Mouse (Mus musculus): ENCODE data around the gene Aqp7.

Gene Aqp7

DNA sequence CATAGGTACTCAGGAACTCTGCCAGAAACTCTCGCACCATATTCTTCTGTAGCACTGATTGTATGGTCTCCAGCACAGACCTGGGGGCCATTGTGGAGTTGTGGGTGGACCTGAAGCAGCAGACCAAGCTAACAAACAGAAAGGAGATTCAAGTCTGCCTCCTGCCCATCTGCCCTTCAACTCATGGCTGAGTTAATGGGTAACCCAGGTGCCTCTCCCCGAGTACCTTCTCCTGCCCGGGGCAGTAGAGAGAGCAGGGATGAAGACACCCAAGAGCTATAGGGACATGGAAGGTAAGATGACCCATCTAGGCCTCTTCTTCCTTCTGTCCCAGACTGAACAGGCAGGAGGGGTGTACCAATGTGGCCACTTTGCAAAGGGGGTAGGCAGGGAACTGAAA is 2.7 kb downstream of the Aqp7 start:
- ChIA-PET POLR2A (interaction anchor here in 3 of 4 experiments (0.6 to 2.0 kb wide), 8 partner anchors 9 to 220 kb away, joined by 3 to 5 read pairs (median 4); no protein-coding TSS in a partner anchor), CTCF (interaction anchor here in 2 of 4 experiments (0.6 to 0.9 kb wide), 2 partner anchors 265 to 288 kb away, joined by 4 to 5 read pairs; no protein-coding TSS in a partner anchor)

DNA sequence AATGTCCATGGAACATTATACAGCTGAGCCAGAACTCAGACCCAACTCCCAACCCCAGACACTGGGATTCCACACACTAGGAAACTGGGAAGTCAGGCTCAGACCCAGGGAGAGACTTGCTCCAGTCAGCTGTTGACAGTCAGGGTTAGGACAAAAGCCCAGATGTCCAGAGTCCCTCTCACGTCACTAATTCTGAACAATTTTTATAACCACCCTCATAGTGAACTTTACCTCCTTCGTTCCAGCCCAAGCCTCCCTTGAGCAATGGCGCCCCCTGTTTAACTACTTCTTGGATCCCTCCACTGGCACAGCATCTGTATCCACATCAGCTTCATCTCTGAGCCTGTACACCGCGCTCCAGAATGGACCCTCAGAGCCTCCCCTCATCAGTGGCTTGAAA is 4.0 kb downstream of the Aqp7 start:
- POLR2A ChIA-PET, result interaction anchor here in 2 of 4 experiments (0.6 to 1.9 kb wide), 10 partner anchors 8 to 240 kb away, joined by 3 to 4 read pairs (median 3); no protein-coding TSS in a partner anchor
- CTCF ChIA-PET, result interaction anchor here (0.5 to 1.3 kb wide), 10 partner anchors 11 to 408 kb away, joined by 3 to 8 read pairs (median 4); no protein-coding TSS in a partner anchor

DNA sequence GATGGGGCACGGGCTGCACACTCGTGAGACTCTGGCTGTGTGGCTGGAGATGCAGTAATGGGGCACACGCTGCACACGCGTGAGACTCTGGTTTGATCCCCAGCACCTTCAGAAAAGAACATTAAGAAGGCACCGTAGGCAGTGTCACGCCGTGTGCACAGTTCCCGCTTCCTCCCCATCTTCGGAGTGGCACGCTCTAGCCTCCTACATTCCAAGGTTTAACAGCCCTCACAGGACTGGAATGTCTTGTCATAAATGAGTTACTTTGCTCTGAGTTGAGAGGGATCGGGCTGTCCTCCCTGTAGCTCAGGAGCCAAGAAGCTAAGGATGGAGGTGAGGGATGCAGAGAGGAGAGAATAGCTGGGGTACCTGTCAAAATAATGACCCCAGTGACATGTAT is 5.1 kb downstream of the Aqp7 start:
- ChIA-PET CTCF (interaction anchor here in 1 of 4 experiments (0.9 kb wide), 1 partner anchor 21 kb away, joined by 3 read pairs; no protein-coding TSS in a partner anchor), POLR2A (interaction anchor here in 2 of 4 experiments (1.0 to 1.3 kb wide), 4 partner anchors 9 to 241 kb away, joined by 3 read pairs; no protein-coding TSS in a partner anchor)

DNA sequence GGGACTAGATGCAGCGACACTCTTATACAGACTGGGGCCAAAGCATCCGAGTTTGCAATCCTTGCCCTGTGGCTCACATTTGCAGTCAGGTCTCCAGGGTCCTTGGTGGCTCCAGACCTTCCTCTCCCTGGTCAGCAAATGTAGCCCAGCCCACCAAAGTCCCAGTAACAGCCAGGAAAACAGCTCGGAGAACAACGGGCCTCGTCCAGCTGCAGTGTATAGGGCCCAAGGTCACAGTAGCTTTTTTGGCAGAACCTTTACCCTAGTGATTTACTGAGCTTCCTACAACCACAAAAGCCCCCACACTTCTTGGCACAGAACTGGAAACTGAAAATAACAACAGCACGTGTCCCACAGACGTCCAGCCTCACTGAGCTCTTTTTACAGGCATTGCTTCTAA is 7.0 kb downstream of the Aqp7 start:
- ChIA-PET POLR2A (interaction anchor here in 2 of 4 experiments (0.6 to 2.1 kb wide), 6 partner anchors 10 to 76 kb away, joined by 3 to 8 read pairs (median 4); no protein-coding TSS in a partner anchor), CTCF (interaction anchor here in 2 of 4 experiments (0.8 to 1.4 kb wide), 3 partner anchors 10 to 13 kb away, joined by 3 to 6 read pairs (median 6); no protein-coding TSS in a partner anchor)

DNA sequence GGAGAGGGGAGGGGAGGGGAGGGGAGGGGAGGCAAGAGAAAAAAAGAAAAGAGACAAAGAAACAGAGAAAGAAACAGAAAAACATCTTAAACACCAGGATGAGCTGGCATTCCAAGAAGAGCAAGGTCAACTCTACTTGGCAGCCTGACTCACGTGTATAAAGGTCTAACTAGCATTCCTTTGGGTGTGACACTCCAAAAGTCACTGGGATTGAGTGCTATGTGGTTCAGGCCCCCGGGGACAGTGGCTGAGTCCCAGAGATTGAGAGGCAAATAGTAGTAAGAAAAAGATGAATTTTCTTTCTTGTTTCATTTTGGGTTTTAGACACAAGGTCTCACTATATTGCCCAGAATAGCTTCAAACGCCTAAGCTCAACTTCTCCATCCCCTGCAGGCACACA is 10.0 kb downstream of the Aqp7 start:
- CTCF ChIA-PET, result interaction anchor here in 2 of 4 experiments (0.7 to 1.2 kb wide), 2 partner anchors 13 kb away, joined by 3 read pairs; no protein-coding TSS in a partner anchor
- POLR2A ChIA-PET, result interaction anchor here in 2 of 4 experiments (0.7 to 1.3 kb wide), 6 partner anchors 12 to 197 kb away, joined by 3 to 5 read pairs (median 3); partner anchors contain the start of gene Aqp3 (in 1 of the 2)

DNA sequence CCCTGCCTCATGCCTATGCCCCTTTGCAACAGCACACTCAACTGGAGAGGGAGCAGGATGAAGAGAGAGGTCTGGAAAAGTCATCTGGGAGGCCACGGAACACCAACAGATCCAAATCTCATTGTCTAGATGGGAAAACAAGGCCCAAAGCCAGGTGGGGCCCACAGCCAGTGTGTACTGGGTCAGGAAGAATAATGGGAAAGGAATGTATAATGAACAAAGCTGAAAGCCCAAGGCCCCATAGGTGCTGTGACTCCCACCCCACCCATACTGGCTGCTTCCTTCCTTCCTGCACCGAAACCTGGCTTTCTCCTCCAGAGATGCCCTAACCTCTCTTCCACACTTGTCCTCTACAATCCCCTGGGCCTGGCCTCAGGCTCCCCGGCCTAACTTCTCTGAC is 16.7 kb downstream of the Aqp7 start:
- CTCF ChIA-PET, result interaction anchor here in 1 of 4 experiments (0.7 kb wide), 1 partner anchor 10 kb away, joined by 3 read pairs; no protein-coding TSS in a partner anchor
- POLR2A ChIA-PET, result interaction anchor here in 3 of 4 experiments (0.5 to 2.1 kb wide), 9 partner anchors 10 to 242 kb away, joined by 3 to 8 read pairs (median 4); partner anchors contain the start of genes Aqp3 (in 1 of the 3) and Nol6 (in 1 of the 3)

DNA sequence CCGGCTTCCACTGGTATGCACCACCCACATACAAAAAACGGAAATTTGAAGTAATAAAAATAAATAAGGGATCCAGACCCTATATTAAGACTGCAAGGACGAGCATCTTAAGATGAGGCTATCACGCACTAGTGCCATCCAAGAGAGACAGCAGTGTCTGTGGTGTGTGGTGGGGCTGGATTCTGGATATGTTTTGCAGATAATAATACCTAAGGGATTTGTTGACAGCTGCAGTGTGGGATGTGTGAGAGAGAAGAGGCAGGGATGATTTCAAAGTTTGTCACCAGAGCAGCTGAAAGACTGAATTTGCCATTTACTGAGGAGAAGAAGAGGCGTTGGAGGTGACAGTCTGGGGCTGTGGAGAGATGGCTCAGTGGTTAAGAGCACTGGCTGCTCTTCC is 18.6 kb downstream of the Aqp7 start:
- POLR2A ChIA-PET, result interaction anchor here in 2 of 4 experiments (1.2 to 1.4 kb wide), 3 partner anchors 22 to 58 kb away, joined by 3 read pairs; no protein-coding TSS in a partner anchor
- CTCF ChIA-PET, result interaction anchor here in 1 of 4 experiments (1.8 kb wide), 1 partner anchor 27 kb away, joined by 5 read pairs; no protein-coding TSS in a partner anchor

DNA sequence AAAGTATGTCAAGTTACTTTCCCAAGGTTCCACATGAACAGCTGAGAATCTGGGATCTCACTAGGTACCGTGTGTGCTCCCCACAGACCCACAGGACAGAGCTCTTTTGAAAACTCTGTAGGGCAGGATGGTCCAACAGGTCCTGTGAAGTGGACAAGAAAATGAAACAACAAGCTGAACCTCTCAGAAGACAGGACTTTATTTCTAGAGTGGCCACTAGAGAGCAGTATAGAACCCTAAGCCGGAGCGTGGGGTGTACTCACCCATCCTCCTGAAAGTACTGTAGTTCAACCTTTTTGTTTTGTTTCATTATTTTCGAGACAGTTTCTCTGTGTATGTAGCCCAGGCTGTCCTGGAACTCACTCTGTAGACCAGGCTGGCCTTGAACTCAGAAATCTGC is 19.7 kb downstream of the Aqp7 start:
- POLR2A ChIA-PET, result interaction anchor here in 3 of 4 experiments (0.5 to 1.7 kb wide), 22 partner anchors 10 to 306 kb away, joined by 3 to 6 read pairs (median 3); partner anchors contain the start of genes Bag1 (in 2 of the 3), Chmp5 (in 2 of the 3), Nol6 (in 2 of the 3) and Dnaja1 (in 1 of the 3)
- CTCF ChIA-PET, result interaction anchor here (0.6 to 3.3 kb wide), 42 partner anchors 8 to 476 kb away, joined by 3 to 27 read pairs (median 4); partner anchors contain the start of genes Aqp7 (in 1 of the 4) and Nol6 (in 1 of the 4)

DNA sequence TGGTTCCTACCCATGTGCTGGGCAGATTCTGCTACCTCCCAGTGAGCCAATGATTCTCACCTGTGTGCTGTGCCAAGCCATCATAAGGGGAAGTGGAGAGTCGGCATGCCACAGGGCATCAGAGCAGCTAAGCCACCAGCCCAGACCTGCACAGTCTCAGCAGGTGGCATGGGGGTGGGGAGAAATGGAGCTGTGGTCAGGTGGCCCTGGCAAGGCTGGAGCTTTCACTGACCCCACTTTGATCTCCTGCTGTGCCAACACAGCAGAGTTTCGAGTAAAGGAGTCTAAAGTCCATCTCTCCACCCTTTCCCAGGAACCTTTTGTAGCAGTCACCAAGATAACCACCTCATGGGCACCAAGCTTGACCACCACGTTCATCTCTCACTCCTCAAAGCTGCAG is 20.1 kb downstream of the Aqp7 start:
- POLR2A ChIA-PET, result interaction anchor here in 3 of 4 experiments (0.5 to 1.7 kb wide), 21 partner anchors 9 to 306 kb away, joined by 3 to 6 read pairs (median 4); partner anchors contain the start of genes Bag1 (in 2 of the 3), Chmp5 (in 2 of the 3), Dnaja1 (in 1 of the 3) and Nol6 (in 1 of the 3)
- CTCF ChIA-PET, result interaction anchor here (0.5 to 3.3 kb wide), 41 partner anchors 8 to 476 kb away, joined by 3 to 27 read pairs (median 4); partner anchors contain the start of genes Aqp7 (in 1 of the 4) and Nol6 (in 1 of the 4)

DNA sequence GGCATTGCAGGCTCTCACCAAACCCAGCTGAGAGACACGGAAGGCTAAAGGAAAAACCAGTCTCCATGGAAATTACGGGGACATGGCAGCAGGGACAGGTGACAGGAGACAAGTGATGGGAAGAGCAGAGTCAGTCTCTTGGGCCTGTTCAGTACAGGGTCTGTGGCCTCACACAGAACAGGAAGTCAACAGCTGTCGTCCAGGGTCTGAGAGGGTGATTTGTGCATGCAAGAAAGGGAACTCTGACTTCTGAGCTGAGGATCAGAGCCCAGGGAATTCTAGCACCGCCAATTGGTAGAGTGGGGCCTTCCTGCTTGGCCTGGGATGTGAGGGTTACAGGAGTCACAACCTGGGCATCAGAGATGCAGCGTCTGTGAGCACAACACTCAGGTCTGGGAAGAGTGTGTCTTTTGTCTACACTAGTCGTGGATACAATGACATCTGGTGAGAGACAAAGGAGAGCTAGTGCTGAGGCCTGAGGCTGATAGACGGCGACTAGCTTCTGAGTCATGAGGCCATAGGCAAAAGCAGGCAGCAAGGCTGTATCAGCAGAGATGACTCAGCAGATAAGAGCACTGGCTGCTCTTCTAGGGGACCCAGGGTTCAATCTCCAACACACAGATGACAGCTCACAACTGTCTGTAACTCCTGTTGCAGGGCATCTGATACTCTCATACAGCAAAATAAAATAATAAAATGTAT is 21.7 kb downstream of the Aqp7 start:
- ChIA-PET CTCF (interaction anchor here in 3 of 4 experiments (0.8 to 3.3 kb wide), 8 partner anchors 10 to 200 kb away, joined by 3 to 27 read pairs (median 3); no protein-coding TSS in a partner anchor), POLR2A (interaction anchor here (0.5 to 1.8 kb wide), 28 partner anchors 10 to 345 kb away, joined by 3 to 6 read pairs (median 3); partner anchors contain the start of genes Bag1 (in 2 of the 4) and Chmp5 (in 2 of the 4))

DNA sequence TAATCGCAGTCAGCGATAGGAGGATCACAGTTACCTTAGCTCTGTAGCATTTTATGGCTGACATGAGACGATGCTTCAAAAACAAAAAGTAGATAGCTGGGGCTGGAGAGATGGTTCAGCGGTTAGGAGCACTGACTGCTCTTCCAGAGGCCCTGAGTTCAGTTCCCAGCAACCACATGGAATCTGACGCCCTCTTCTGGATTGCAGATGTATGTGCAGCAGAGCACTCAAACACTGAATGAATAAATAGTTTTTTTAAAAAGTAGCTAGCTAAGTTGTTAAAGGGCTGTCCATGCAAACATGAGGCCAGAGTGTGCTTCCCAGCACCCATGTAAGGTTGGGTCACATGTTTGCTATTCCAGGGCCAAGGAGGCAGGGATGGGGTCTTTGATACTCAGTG is 26.8 kb downstream of the Aqp7 start:
- POLR2A ChIA-PET, result interaction anchor here in 2 of 4 experiments (0.6 to 2.8 kb wide), 11 partner anchors 9 to 388 kb away, joined by 3 to 12 read pairs (median 4); no protein-coding TSS in a partner anchor
- CTCF ChIA-PET, result interaction anchor here (0.6 to 2.1 kb wide), 16 partner anchors 7 to 251 kb away, joined by 3 to 5 read pairs (median 3); partner anchors contain the start of genes Bag1 (in 1 of the 4) and Chmp5 (in 1 of the 4)

DNA sequence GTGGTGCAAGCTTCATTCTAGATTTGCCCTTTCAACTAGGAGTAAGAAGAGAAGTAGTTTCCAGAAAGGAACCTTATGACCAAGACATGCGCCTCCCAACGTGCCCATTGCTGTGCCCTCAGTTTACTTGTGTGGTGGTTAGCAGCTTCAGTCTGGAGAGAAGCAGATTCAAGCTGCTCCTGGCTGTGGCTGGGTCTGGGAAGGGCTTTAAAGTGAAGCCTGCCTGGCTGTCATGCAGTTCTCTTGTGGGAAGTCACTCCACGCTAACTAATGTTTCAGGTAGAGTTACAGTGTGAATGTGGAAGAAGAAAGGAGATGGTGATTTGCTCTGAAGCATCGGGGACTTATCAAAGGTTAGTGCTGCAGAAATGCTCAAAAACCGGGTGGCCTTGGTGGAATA is 32.1 kb downstream of the Aqp7 start:
- POLR2A ChIA-PET, result interaction anchor here in 2 of 4 experiments (1.0 to 1.7 kb wide), 5 partner anchors 10 to 276 kb away, joined by 3 to 5 read pairs (median 4); no protein-coding TSS in a partner anchor

DNA sequence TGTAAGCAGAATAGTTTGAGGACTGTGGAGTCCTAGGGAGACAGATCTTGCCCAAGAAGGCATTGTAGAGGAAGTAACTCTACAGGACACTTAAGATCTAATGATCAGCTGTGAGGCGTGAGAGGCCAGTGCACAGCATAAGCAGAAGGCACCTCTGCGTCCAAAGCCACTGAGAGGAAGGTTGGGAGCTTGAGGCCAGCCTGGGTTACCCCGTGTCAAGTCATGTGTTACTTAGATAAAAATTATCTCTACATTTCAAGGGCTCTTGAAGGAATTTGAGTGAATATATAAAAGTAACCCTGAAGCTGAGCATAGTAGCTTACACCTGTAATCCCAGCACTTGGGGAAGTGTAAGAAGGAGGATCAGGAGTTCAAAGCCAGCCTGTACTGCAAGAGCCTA is 34.6 kb downstream of the Aqp7 start:
- POLR2A ChIA-PET, result interaction anchor here in 2 of 4 experiments (0.9 to 1.0 kb wide), 2 partner anchors 13 to 98 kb away, joined by 4 to 5 read pairs; no protein-coding TSS in a partner anchor
- CTCF ChIA-PET, result no interaction called here

More for the DNA sequence above, 32.1 kb downstream of the Aqp7 start:
- CTCF ChIA-PET, result interaction anchor here in 3 of 4 experiments (0.6 to 1.2 kb wide), 3 partner anchors 10 to 411 kb away, joined by 3 read pairs; no protein-coding TSS in a partner anchor

DNA sequence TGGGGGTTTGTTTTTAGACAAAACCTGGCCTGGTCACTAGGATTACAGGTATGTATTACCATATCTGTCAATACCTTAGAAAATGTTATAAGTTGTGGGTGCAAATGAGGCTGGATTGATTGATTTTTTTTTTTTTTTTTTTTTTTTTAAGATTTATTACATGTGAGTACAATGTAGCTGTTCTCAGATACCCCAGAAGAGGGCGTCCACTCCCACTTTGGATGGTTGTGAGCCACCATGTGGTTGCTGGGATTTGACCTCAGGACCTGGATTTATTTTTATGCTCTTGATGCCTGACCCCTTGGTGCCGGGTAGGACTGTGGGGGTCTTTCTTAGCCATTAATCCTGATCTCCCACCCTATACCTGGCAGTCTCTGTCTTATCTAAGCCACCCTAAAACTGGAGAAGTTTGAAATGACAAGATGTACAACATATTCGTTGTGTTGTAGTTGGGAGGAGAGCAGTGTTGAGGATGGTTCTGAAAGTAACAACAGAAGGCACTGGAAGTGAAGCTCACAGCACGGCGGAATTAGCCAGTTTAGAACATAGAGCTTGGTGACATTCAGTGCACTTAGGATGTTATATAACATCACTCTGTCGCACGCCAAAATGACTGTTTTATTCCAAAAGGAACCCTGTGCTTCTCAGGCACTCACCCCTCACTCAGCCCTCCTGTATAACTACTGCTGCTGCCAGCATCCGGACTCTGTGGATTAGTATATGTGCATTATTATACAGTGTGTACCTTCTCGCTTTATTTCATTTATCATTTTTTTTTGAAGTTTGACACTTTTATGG is 46.9 kb downstream of the Aqp7 start:
- ChIA-PET CTCF (interaction anchor here (0.6 to 1.5 kb wide), 16 partner anchors 9 to 727 kb away, joined by 3 to 14 read pairs (median 4); no protein-coding TSS in a partner anchor), POLR2A (interaction anchor here in 3 of 4 experiments (0.5 to 2.0 kb wide), 20 partner anchors 11 to 279 kb away, joined by 3 to 7 read pairs (median 3); partner anchors contain the start of genes Dnaja1 (in 1 of the 3) and Nol6 (in 1 of the 3))

DNA sequence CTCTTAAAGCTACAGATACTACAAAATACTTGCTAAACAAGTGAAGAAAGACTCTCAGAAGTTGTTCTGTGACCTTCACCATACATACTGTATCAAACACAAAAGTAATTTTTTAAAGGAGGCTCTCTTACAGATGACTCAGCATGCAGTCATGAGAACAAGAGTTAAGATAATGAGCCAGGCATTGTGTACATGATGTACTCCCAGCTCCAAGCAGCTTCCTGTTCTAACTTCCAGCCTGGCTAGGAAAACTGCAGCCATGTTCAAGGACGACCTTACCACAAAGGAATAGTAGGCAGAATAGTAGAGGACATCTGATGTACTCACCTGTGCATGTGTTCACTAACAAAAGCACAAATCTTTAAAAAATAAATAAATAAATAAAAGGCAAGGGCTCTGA is 47.7 kb downstream of the Aqp7 start:
- ChIA-PET POLR2A (interaction anchor here in 3 of 4 experiments (0.6 to 2.0 kb wide), 10 partner anchors 9 to 278 kb away, joined by 3 to 4 read pairs (median 4); partner anchors contain the start of genes Dnaja1 (in 1 of the 3) and Nol6 (in 1 of the 3)), CTCF (interaction anchor here in 2 of 4 experiments (0.7 to 1.5 kb wide), 4 partner anchors 9 to 204 kb away, joined by 3 to 5 read pairs (median 3); no protein-coding TSS in a partner anchor)

DNA sequence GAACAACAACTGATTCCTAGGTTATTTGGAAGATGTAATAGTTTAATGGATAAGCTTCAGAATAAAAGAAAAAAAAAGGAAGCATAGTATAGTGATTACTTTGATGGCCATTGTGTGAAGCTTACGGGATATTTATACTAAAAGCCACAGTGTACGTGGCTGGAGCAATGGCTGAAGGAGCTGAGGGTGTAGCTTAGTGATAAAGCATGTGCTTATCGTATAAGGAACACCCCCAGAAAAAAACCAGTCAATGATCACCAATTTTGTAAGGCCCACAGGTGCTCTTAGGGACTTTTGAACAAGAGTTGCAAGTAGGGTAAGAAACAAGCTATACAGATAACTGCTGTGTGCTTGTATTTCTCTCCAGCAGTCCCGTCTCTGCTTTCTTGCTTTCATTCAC is 50.0 kb downstream of the Aqp7 start:
- ChIA-PET CTCF (interaction anchor here in 1 of 4 experiments (1.5 kb wide), 1 partner anchor 44 kb away, joined by 3 read pairs; no protein-coding TSS in a partner anchor), POLR2A (interaction anchor here in 1 of 4 experiments (0.7 to 3.2 kb wide), 6 partner anchors 11 to 276 kb away, joined by 3 to 11 read pairs (median 4); no protein-coding TSS in a partner anchor)
